Mouse (Mus musculus): ENCODE measurements around the gene Abca8a.

The Abca8a gene

GRCm38 (mm10) chr11:109981872-109982271 is 113.9 kb downstream of the Abca8a start:
- DNase-seq, result no peak
